Mouse (Mus musculus) CH12.LX (cell line): ENCODE data around the gene Prom2. TPM values are rescaled to one million over a fixed set of nuclear protein-coding genes. Genes with fewer than 3 reads are reported as not detected.
A peak's percentile ranks its signal among the peaks of the same experiment; 100 is the strongest.

ENCODE experiments used
- DNase-seq: peaks from one replicate; pipeline ENCODE4 v3.0.0-alpha.2; 2013; ENCODE audit errors: extremely low read depth
- H3K27ac ChIP-seq: 2 replicates; pipeline ENCODE4 v1.5.1; 2012; ENCODE audit warnings: low read depth, mild to moderate bottlenecking, control low read depth, moderate library complexity; ENCODE audit not compliant: insufficient read depth
- H3K27me3 ChIP-seq: replicated peaks from 2 replicates; pipeline ENCODE3; 2012; ENCODE audit warnings: inconsistent platforms
- H3K36me3 ChIP-seq, 2 experiments: replicated peaks in 1 of 2; 2 replicates each; pipeline versions ENCODE3 to v1.6.1; 2012; ENCODE audit warnings: inconsistent platforms in 1 of 2, low read length in 1 of 2, mild to moderate bottlenecking in 1 of 2, mixed read lengths in 1 of 2, moderate library complexity in 1 of 2; ENCODE audit not compliant: control insufficient read depth in 1 of 2, insufficient read depth in 1 of 2
- H3K4me1 ChIP-seq, 2 experiments: 2 replicates each; pipeline ENCODE4 v1.6.1; 2012; ENCODE audit warnings: inconsistent platforms in 1 of 2, moderate library complexity in 1 of 2; ENCODE audit not compliant: insufficient read depth in 2 of 2, control insufficient read depth in 1 of 2
- H3K4me2 ChIP-seq: 2 replicates; pipeline ENCODE4 v1.6.1; 2012; ENCODE audit warnings: low read depth, mild to moderate bottlenecking, control low read depth; ENCODE audit not compliant: poor library complexity, insufficient read depth, severe bottlenecking
- H3K4me3 ChIP-seq, 3 experiments: fragments of 150-350 bp in 1 of 3; sonication (generic) in 1 of 3; replicated peaks in 1 of 3; 2 replicates each; pipeline versions ENCODE3 to v1.5.1; 2011 to 2012; ENCODE audit warnings: low read depth in 2 of 3, low read length in 2 of 3, mild to moderate bottlenecking in 2 of 3, moderate library complexity in 2 of 3, control low read depth in 1 of 3, improper control_type of control experiment in 1 of 3, inconsistent platforms in 1 of 3, mixed read lengths in 1 of 3; ENCODE audit not compliant: poor library complexity in 1 of 3
- H3K79me2 ChIP-seq: replicated peaks from 2 replicates; pipeline ENCODE4 v1.6.1; 2012; ENCODE audit warnings: mild to moderate bottlenecking, moderate library complexity; ENCODE audit not compliant: control insufficient read depth, poor library complexity, insufficient read depth, severe bottlenecking; ENCODE audit errors: extremely low read depth
- H3K9ac ChIP-seq: 2 replicates; pipeline ENCODE4 v1.6.1; 2012; ENCODE audit warnings: low read depth, mild to moderate bottlenecking, control low read depth, moderate library complexity; ENCODE audit not compliant: insufficient read depth
- H3K9me3 ChIP-seq: replicated peaks from 2 replicates; pipeline ENCODE3; 2012; ENCODE audit warnings: low read length, inconsistent platforms, mixed read lengths
- BHLHE40 ChIP-seq: IDR thresholded peaks from 2 replicates; pipeline ENCODE4 v1.6.1; 2011; ENCODE audit warnings: mild to moderate bottlenecking, low read depth, low read length, improper control_type of control experiment
- CHD1 ChIP-seq: IDR thresholded peaks from 2 replicates; pipeline ENCODE4 v1.6.1; 2012; ENCODE audit warnings: low read depth, low read length, improper control_type of control experiment, inconsistent platforms
- CHD2 ChIP-seq: IDR thresholded peaks from 2 replicates; pipeline ENCODE4 v1.6.1; 2011; ENCODE audit warnings: low read length, improper control_type of control experiment
- CTCF ChIP-seq, 2 experiments: IDR thresholded peaks in 1 of 2; conservative IDR thresholded peaks in 1 of 2; 2 replicates each; pipeline ENCODE4 v1.5.1; 2011 to 2012; ENCODE audit warnings: low read depth in 2 of 2, low read length in 2 of 2, improper control_type of control experiment in 1 of 2, inconsistent platforms in 1 of 2, mild to moderate bottlenecking in 1 of 2, moderate library complexity in 1 of 2
- E2F4 ChIP-seq: IDR thresholded peaks from 2 replicates; pipeline ENCODE4 v1.6.1; 2011; ENCODE audit warnings: low read depth, low read length, improper control_type of control experiment; ENCODE audit not compliant: insufficient replicate concordance
- ELF1 ChIP-seq: IDR thresholded peaks from 2 replicates; pipeline ENCODE4 v1.6.1; 2014; ENCODE audit warnings: low read depth, mild to moderate bottlenecking, inconsistent platforms, low read length, improper control_type of control experiment
- EP300 ChIP-seq: IDR thresholded peaks from 2 replicates; pipeline ENCODE4 v1.6.1; 2011; ENCODE audit warnings: low read length, improper control_type of control experiment
- ETS1 ChIP-seq: conservative IDR thresholded peaks from 2 replicates; pipeline ENCODE4 v1.6.1; 2012; ENCODE audit warnings: low read depth, mild to moderate bottlenecking, inconsistent platforms, low read length, improper control_type of control experiment, moderate library complexity
- GABPA ChIP-seq: IDR thresholded peaks from 2 replicates; pipeline ENCODE4 v1.6.1; 2012; ENCODE audit warnings: low read depth, low read length, improper control_type of control experiment, inconsistent platforms; ENCODE audit not compliant: insufficient replicate concordance
- HCFC1 ChIP-seq: IDR thresholded peaks from 2 replicates; pipeline ENCODE4 v1.6.1; 2012; ENCODE audit warnings: low read depth, mild to moderate bottlenecking, inconsistent platforms, low read length, improper control_type of control experiment
- IRF4 ChIP-seq: IDR thresholded peaks from 2 replicates; pipeline ENCODE4 v1.6.1; 2014; ENCODE audit warnings: low read depth, mild to moderate bottlenecking, inconsistent platforms, low read length, improper control_type of control experiment
- JUN ChIP-seq: IDR thresholded peaks from 2 replicates; pipeline ENCODE4 v1.6.1; 2011; ENCODE audit warnings: low read depth, mild to moderate bottlenecking, low read length, improper control_type of control experiment, moderate library complexity; ENCODE audit not compliant: insufficient read depth
- JUND ChIP-seq: conservative IDR thresholded peaks from 2 replicates; pipeline ENCODE4 v1.6.1; 2011; ENCODE audit warnings: low read depth, low read length, improper control_type of control experiment
- KAT2A ChIP-seq: IDR thresholded peaks from 2 replicates; pipeline ENCODE4 v1.6.1; 2012; ENCODE audit warnings: low read length, improper control_type of control experiment, inconsistent platforms; ENCODE audit not compliant: insufficient replicate concordance
- MAFK ChIP-seq: IDR thresholded peaks from 2 replicates; pipeline ENCODE4 v1.6.1; 2011; ENCODE audit warnings: low read length, improper control_type of control experiment; ENCODE audit not compliant: insufficient replicate concordance
- MAX ChIP-seq: IDR thresholded peaks from 2 replicates; pipeline ENCODE4 v1.6.1; 2011; ENCODE audit warnings: low read length, improper control_type of control experiment
- MAZ ChIP-seq: IDR thresholded peaks from 2 replicates; pipeline ENCODE4 v1.6.1; 2012; ENCODE audit warnings: low read depth, mild to moderate bottlenecking, inconsistent platforms, low read length, improper control_type of control experiment, moderate library complexity
- MEF2A ChIP-seq: IDR thresholded peaks from 2 replicates; pipeline ENCODE4 v1.6.1; 2014; ENCODE audit warnings: low read depth, mild to moderate bottlenecking, inconsistent platforms, low read length, improper control_type of control experiment, borderline replicate concordance
- MXI1 ChIP-seq: IDR thresholded peaks from 2 replicates; pipeline ENCODE4 v1.6.1; 2011; ENCODE audit warnings: mild to moderate bottlenecking, low read depth, low read length, improper control_type of control experiment
- MYC ChIP-seq: IDR thresholded peaks from 2 replicates; pipeline ENCODE4 v1.6.1; 2011; ENCODE audit warnings: low read depth, mild to moderate bottlenecking, improper control_type of control experiment, low read length
- NELFE ChIP-seq: IDR thresholded peaks from 2 replicates; pipeline ENCODE4 v1.6.1; 2011; ENCODE audit warnings: low read depth, low read length, improper control_type of control experiment
- NRF1 ChIP-seq: IDR thresholded peaks from 2 replicates; pipeline ENCODE4 v1.6.1; 2014; ENCODE audit warnings: low read depth, mild to moderate bottlenecking, inconsistent platforms, low read length, improper control_type of control experiment, moderate library complexity
- PAX5 ChIP-seq: IDR thresholded peaks from 2 replicates; pipeline ENCODE4 v1.6.1; 2012; ENCODE audit warnings: low read length, inconsistent platforms, mixed read lengths
- POLR2A ChIP-seq: IDR thresholded peaks from 2 replicates; pipeline ENCODE4 v1.6.1; 2011; ENCODE audit warnings: low read depth, mild to moderate bottlenecking, improper control_type of control experiment, low read length
- POLR2AphosphoS2 ChIP-seq: IDR thresholded peaks from 2 replicates; pipeline ENCODE4 v1.6.1; 2011; ENCODE audit warnings: low read depth, low read length, improper control_type of control experiment
- RAD21 ChIP-seq: IDR thresholded peaks from 2 replicates; pipeline ENCODE4 v1.6.1; 2011; ENCODE audit warnings: low read depth, mild to moderate bottlenecking, low read length, improper control_type of control experiment, moderate library complexity
- RCOR1 ChIP-seq: conservative IDR thresholded peaks from 2 replicates; pipeline ENCODE4 v1.6.1; 2012; ENCODE audit warnings: low read depth, mild to moderate bottlenecking, inconsistent platforms, low read length, improper control_type of control experiment
- SIN3A ChIP-seq: IDR thresholded peaks from 2 replicates; pipeline ENCODE4 v1.6.1; 2012; ENCODE audit warnings: low read length, improper control_type of control experiment, inconsistent platforms
- SMC3 ChIP-seq: IDR thresholded peaks from 2 replicates; pipeline ENCODE4 v1.6.1; 2011; ENCODE audit warnings: low read depth, low read length, improper control_type of control experiment
- TBP ChIP-seq: conservative IDR thresholded peaks from 2 replicates; pipeline ENCODE4 v1.6.1; 2011; ENCODE audit warnings: low read depth, low read length, improper control_type of control experiment
- TCF12 ChIP-seq: IDR thresholded peaks from 2 replicates; pipeline ENCODE4 v1.6.1; 2014; ENCODE audit warnings: low read depth, mild to moderate bottlenecking, inconsistent platforms, low read length, improper control_type of control experiment
- UBTF ChIP-seq: IDR thresholded peaks from 2 replicates; pipeline ENCODE4 v1.6.1; 2012; ENCODE audit warnings: low read depth, mild to moderate bottlenecking, inconsistent platforms, low read length, improper control_type of control experiment, moderate library complexity
- USF1 ChIP-seq: IDR thresholded peaks from 2 replicates; pipeline ENCODE4 v1.6.1; 2014; ENCODE audit warnings: low read depth, mild to moderate bottlenecking, inconsistent platforms, low read length, improper control_type of control experiment
- USF2 ChIP-seq: conservative IDR thresholded peaks from 2 replicates; pipeline ENCODE4 v1.6.1; 2011; ENCODE audit warnings: low read depth, low read length, improper control_type of control experiment
- ZC3H11A ChIP-seq: IDR thresholded peaks from 2 replicates; pipeline ENCODE4 v1.6.1; 2012; ENCODE audit warnings: low read depth, mild to moderate bottlenecking, inconsistent platforms, low read length, improper control_type of control experiment
- ZKSCAN1 ChIP-seq: IDR thresholded peaks from 2 replicates; pipeline ENCODE4 v1.6.1; 2012; ENCODE audit warnings: low read depth, inconsistent platforms, low read length, improper control_type of control experiment, borderline replicate concordance
- ZMIZ1 ChIP-seq: IDR thresholded peaks from 2 replicates; pipeline ENCODE4 v1.6.1; 2012; ENCODE audit warnings: low read depth, mild to moderate bottlenecking, inconsistent platforms, low read length, improper control_type of control experiment
- ZNF384 ChIP-seq: IDR thresholded peaks from 2 replicates; pipeline ENCODE4 v1.6.1; 2012; ENCODE audit warnings: low read depth, low read length, improper control_type of control experiment, inconsistent platforms
- dilution Hi-C: fragments of 300-500 bp; cut with MboI; formaldehyde crosslinking; loops from 2 replicates; pipeline ENCODE4 v1.14.3; 2020; ENCODE audit warnings: low sequenced_read_pairs; ENCODE audit not compliant: extremely low pct_unique_long_range_greater_than_20kb, extremely low pct_ligation_motif_present
- in situ Hi-C: fragments of 300-500 bp; cut with MboI; formaldehyde crosslinking; loops from 3 replicates; pipeline ENCODE4 v1.14.3; 2019; ENCODE audit warnings: low sequenced_read_pairs, low pct_ligation_motif_present, low pct_unique_long_range_greater_than_20kb, mixed read lengths
- polyA plus RNA-seq: library from polyadenylated mRNA; unstranded; fragments of >175 nt; gene quantifications from 2 replicates; pipeline ENCODE4 v1.2.1, GENCODE M21; 2012; ENCODE audit warnings: low read depth; ENCODE audit not compliant: insufficient read length
- total RNA-seq, 2 experiments: library from RNA; depleted of rRNA; stranded (reverse); fragments of 300-350 nt in 1 of 2; fragments of >200 nt in 1 of 2; gene quantifications; 2 replicates each; pipeline ENCODE4 v1.2.3; 2012 to 2014

The Prom2 gene
- total and polyA plus RNA-seq, 3 experiments: not detected

GRCm38 (mm10) chr2:127507077-127507774 lies 34.0 kb downstream of the Prom2 start:
- no peak overlapping the region; the same call in 1 of the 2 replicates for H3K4me2 ChIP-seq
- no peak overlapping the region for H3K4me3 ChIP-seq
- no peak overlapping the region for H3K9ac ChIP-seq
- peaks cover 0 to 13% of the 10 kb centered on the region in 2 experiments; a peak in 3 of 4 replicates for H3K4me1 ChIP-seq
- TF ChIP-seq POLR2AphosphoS2: no peak
- TF ChIP-seq TBP: no peak
- TF ChIP-seq SMC3: peak; percentile 95
- TF ChIP-seq NRF1: no peak
- TF ChIP-seq ZNF384: no peak
- TF ChIP-seq NELFE: peak; percentile 27; the same call in 1 of the 2 replicates
- no peak for TF ChIP-seq UBTF
- TF ChIP-seq E2F4: no peak
- no peak for TF ChIP-seq JUND
- TF ChIP-seq RAD21: peak; percentile 79
- TF ChIP-seq MXI1: no peak
- TF ChIP-seq ETS1: no peak
- TF ChIP-seq SIN3A: no peak
- TF ChIP-seq BHLHE40: no peak
- no peak for TF ChIP-seq MAZ
- TF ChIP-seq CTCF (conservative IDR thresholded peaks at IDR 0.05 in 1 of 2, IDR thresholded peaks at IDR 0.05 in 1 of 2; ENCODE audit: low read depth in 2 of 2, low read length in 2 of 2): peak; percentile 59 to 94
- TF ChIP-seq POLR2A: no peak
- no peak for TF ChIP-seq MAFK
- TF ChIP-seq PAX5: no peak
- no peak for TF ChIP-seq ZMIZ1
- TF ChIP-seq MYC: peak; percentile 66; the same call in 1 of the 2 replicates
- no peak for TF ChIP-seq HCFC1
- TF ChIP-seq GABPA: no peak
- no peak for TF ChIP-seq KAT2A
- no peak for TF ChIP-seq RCOR1
- TF ChIP-seq CHD1: no peak
- no peak for TF ChIP-seq TCF12
- TF ChIP-seq USF1: no peak
- TF ChIP-seq IRF4: 0 out of 2 replicates have a peak, but pooled peaks have one; percentile 13
- no peak for TF ChIP-seq USF2
- TF ChIP-seq MAX: peak; percentile 50
- no peak for TF ChIP-seq EP300
- TF ChIP-seq ELF1: no peak
- TF ChIP-seq JUN: no peak
- TF ChIP-seq ZC3H11A: no peak
- TF ChIP-seq MEF2A: no peak
- no peak for TF ChIP-seq CHD2
- TF ChIP-seq ZKSCAN1: no peak
- in situ Hi-C loops: loop anchor here (5.0 kb wide), 1 partner anchor 50 kb away; no protein-coding TSS in a partner anchor
- H3K27ac ChIP-seq: no peak overlapping the region
- H3K79me2 ChIP-seq: no peaks in the 10 kb centered on the region
- DNase-seq: peak; percentile 75
- peaks cover 98% of the 10 kb centered on the region for H3K27me3 ChIP-seq
- dilution Hi-C loops: no loop called here
- H3K36me3 ChIP-seq: no peaks in the 10 kb centered on the region
- no peaks in the 10 kb centered on the region for H3K9me3 ChIP-seq
